Mouse (Mus musculus): Measurements from ENCODE around the gene Mras. TPM values are rescaled to one million over a fixed set of nuclear protein-coding genes. Genes with fewer than 3 reads are reported as not detected.

Gene Mras
- polyA plus RNA-seq, 1 experiment from 2014 or later, result 57.9 TPM

DNA sequence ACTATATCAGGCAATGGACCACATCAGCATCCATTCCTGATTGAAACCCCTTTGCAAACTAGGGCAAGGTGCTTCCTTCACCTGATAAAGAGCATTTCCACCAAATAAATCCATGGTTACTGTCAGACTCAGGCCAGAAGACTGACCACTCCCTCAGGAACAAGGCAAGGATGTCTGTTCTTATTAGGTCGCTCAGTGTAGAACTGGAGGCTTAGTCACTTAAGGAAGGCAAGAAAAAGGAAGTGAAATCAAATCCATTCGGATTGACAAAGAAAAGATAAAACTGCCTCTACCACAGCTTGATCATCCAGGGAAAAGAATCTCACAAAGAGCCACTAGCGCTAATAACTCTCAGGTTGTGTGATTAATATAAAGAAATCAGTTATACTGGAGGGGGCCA, 27.9 kb downstream of the Mras start:
- Histone ChIP-seq H3K4me2 (ENCODE audit: low read depth, low read length) (no peak overlapping the region), H3K36me3 (ENCODE audit: control insufficient read depth, insufficient read depth, low read length) (no peaks in the 10 kb centered on the region), H3K27me3 (ENCODE audit: control insufficient read depth, insufficient read depth, low read length) (no peaks in the 10 kb centered on the region), H3K4me3 (ENCODE audit: low read depth, low read length) (no peak overlapping the region), H3K27ac (ENCODE audit: low read depth, low read length) (no peak overlapping the region), H3K4me1 (ENCODE audit: control insufficient read depth, insufficient read depth, low read length) (no peaks in the 10 kb centered on the region), H3K9me3 (ENCODE audit: control insufficient read depth, low read length) (no peaks in the 10 kb centered on the region), H3K9ac (replicated peaks; ENCODE audit: low read depth, low read length) (no peak overlapping the region)
- ATAC-seq (ENCODE audit: low read depth), result no peak
- WGBS, result 77% methylated on average over 3 of the region's 3 CpGs

DNA sequence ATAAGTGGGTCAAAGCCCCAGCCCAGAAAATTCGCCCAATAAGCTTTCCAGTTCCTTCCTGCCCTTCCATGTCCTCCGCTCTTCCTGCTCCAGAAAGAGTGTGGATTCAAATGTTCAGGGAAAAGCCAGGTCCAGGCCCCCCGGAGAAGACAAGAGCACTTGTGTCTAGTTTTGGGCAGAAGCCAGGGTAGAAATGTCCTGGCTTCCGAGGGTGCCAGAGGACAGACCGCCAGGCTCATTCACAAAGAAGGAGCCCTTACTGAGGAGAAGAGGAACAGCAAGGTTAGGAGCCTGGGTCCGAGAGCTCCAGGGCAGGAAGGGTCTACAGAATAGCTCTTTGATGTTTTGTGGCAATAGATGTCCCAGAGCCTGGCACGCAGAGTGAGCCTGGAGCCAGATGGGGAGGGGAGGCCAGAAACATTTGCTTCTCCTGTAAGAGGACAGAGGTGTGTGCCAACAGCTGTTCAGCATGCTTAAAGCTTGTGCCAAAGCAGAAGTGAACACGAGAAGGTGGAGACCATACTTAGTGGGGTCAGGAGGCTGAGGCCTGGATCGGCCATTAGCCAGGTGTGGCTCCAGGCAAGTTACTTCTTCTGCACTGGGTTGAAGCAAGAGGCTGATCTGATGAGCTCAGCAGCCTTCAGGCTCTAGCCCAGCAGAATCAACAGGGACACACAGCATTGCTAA, 35.8 kb downstream of the Mras start:
- WGBS, result 67% methylated on average over 9 of the region's 9 CpGs
- H3K27ac ChIP-seq (ENCODE audit: low read depth, low read length), result no peak overlapping the region
- ATAC-seq (ENCODE audit: low read depth), result no peak
- no peaks in the 10 kb centered on the region for H3K4me1 ChIP-seq (ENCODE audit: control insufficient read depth, insufficient read depth, low read length)
- H3K9me3 ChIP-seq (ENCODE audit: control insufficient read depth, low read length), result no peaks in the 10 kb centered on the region
- H3K9ac ChIP-seq (replicated peaks; ENCODE audit: low read depth, low read length), result no peak overlapping the region
- no peak overlapping the region for H3K4me3 ChIP-seq (ENCODE audit: low read depth, low read length)
- H3K36me3 ChIP-seq (ENCODE audit: control insufficient read depth, insufficient read depth, low read length), result no peaks in the 10 kb centered on the region
- no peak overlapping the region for H3K4me2 ChIP-seq (ENCODE audit: low read depth, low read length)
- no peaks in the 10 kb centered on the region for H3K27me3 ChIP-seq (ENCODE audit: control insufficient read depth, insufficient read depth, low read length)

- Histone ChIP-seq H3K4me2 (ENCODE audit: low read depth, low read length) (no peak overlapping the region), H3K27ac (ENCODE audit: low read depth, low read length) (no peak overlapping the region), H3K4me3 (ENCODE audit: low read depth, low read length) (no peak overlapping the region), H3K27me3 (ENCODE audit: control insufficient read depth, insufficient read depth, low read length) (no peaks in the 10 kb centered on the region), H3K4me1 (ENCODE audit: control insufficient read depth, insufficient read depth, low read length) (no peaks in the 10 kb centered on the region), H3K9ac (replicated peaks; ENCODE audit: low read depth, low read length) (no peak overlapping the region), H3K36me3 (ENCODE audit: control insufficient read depth, insufficient read depth, low read length) (no peaks in the 10 kb centered on the region), H3K9me3 (ENCODE audit: control insufficient read depth, low read length) (no peaks in the 10 kb centered on the region)
- WGBS, result 85% methylated on average over 6 of the region's 6 CpGs
- no peak for ATAC-seq (ENCODE audit: low read depth)
Observed at GRCm38 (mm10) chr9:99400781-99401180, 36.4 kb downstream of the Mras start.

DNA sequence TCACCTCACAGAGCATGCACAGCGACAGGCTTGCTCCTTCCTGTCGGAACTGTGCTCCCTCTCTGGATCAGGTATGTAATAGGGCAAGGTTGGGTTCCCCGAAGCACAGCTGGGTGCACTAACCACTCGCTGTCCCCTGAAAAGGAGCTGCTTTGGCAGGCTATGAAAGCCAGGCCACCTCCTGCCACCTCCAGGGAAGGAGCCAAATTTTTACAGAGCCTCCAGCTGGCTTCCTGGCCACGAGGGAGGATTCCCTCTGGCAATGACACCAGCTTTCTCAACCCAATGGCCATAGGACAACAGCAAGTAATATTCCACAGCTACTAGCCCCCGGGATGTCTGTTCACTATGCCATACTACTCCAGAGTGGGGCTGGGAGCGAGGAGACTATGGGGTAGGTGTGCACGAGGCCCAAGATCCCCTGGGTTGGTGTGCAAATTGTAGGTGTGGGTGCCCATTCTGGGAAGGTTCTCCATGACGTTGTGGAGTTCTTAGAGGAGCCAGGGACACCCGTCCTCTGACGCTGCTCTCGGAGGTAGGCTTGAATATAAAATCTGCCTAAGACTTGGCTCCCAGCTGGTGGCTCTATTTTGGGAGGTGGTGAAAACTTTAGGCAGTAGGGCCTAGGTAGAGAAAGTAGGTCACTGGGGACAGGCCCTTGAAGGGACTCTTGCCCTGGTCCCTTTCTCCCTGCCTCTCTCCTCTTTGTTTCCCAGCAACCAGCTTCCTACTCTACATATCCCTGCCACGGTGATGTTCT, 39.9 kb downstream of the Mras start:
- no peak overlapping the region for H3K27ac ChIP-seq (ENCODE audit: low read depth, low read length)
- H3K4me3 ChIP-seq (ENCODE audit: low read depth, low read length), result no peak overlapping the region
- peaks cover 7% of the 10 kb centered on the region; the same call in 1 of the 2 replicates for H3K36me3 ChIP-seq (ENCODE audit: control insufficient read depth, insufficient read depth, low read length)
- no peaks in the 10 kb centered on the region for H3K27me3 ChIP-seq (ENCODE audit: control insufficient read depth, insufficient read depth, low read length)
- H3K9me3 ChIP-seq (ENCODE audit: control insufficient read depth, low read length), result no peaks in the 10 kb centered on the region
- WGBS, result 84% methylated on average over 13 of the region's 13 CpGs
- no peak overlapping the region for H3K9ac ChIP-seq (replicated peaks; ENCODE audit: low read depth, low read length)
- H3K4me2 ChIP-seq (ENCODE audit: low read depth, low read length), result no peak overlapping the region
- ATAC-seq (ENCODE audit: low read depth), result no peak
- no peaks in the 10 kb centered on the region for H3K4me1 ChIP-seq (ENCODE audit: control insufficient read depth, insufficient read depth, low read length)

GRCm38 (mm10) chr9:99394366-99394765, 42.8 kb downstream of the Mras start:
- 54% methylated on average over 11 of the region's 11 CpGs for WGBS
- no peak for ATAC-seq (ENCODE audit: low read depth)

GRCm38 (mm10) chr9:99393146-99393545, 44.0 kb downstream of the Mras start:
- no peak overlapping the region for H3K4me3 ChIP-seq (ENCODE audit: low read depth, low read length)
- no peaks in the 10 kb centered on the region for H3K4me1 ChIP-seq (ENCODE audit: control insufficient read depth, insufficient read depth, low read length)
- ATAC-seq (ENCODE audit: low read depth), result no peak
- no peak overlapping the region for H3K27ac ChIP-seq (ENCODE audit: low read depth, low read length)
- H3K36me3 ChIP-seq (ENCODE audit: control insufficient read depth, insufficient read depth, low read length), result peaks cover 18% of the 10 kb centered on the region; the same call in 1 of the 2 replicates
- H3K4me2 ChIP-seq (ENCODE audit: low read depth, low read length), result no peak overlapping the region
- H3K9me3 ChIP-seq (ENCODE audit: control insufficient read depth, low read length), result no peaks in the 10 kb centered on the region
- no peak overlapping the region for H3K9ac ChIP-seq (replicated peaks; ENCODE audit: low read depth, low read length)
- H3K27me3 ChIP-seq (ENCODE audit: control insufficient read depth, insufficient read depth, low read length), result no peaks in the 10 kb centered on the region
- 94% methylated on average over 8 of the region's 8 CpGs for WGBS

More at GRCm38 (mm10) chr9:99394366-99394765, 42.8 kb downstream of the Mras start:
- H3K27me3 ChIP-seq (ENCODE audit: control insufficient read depth, insufficient read depth, low read length), result no peaks in the 10 kb centered on the region
- no peak overlapping the region for H3K9ac ChIP-seq (replicated peaks; ENCODE audit: low read depth, low read length)
- peaks cover 18% of the 10 kb centered on the region; the same call in 1 of the 2 replicates for H3K36me3 ChIP-seq (ENCODE audit: control insufficient read depth, insufficient read depth, low read length)
- no peak overlapping the region for H3K4me2 ChIP-seq (ENCODE audit: low read depth, low read length)
- no peak overlapping the region for H3K4me3 ChIP-seq (ENCODE audit: low read depth, low read length)
- H3K9me3 ChIP-seq (ENCODE audit: control insufficient read depth, low read length), result no peaks in the 10 kb centered on the region
- no peak overlapping the region for H3K27ac ChIP-seq (ENCODE audit: low read depth, low read length)
- no peaks in the 10 kb centered on the region for H3K4me1 ChIP-seq (ENCODE audit: control insufficient read depth, insufficient read depth, low read length)

- peaks cover 21% of the 10 kb centered on the region; the same call in 1 of the 2 replicates for H3K36me3 ChIP-seq (ENCODE audit: control insufficient read depth, insufficient read depth, low read length)
- H3K9ac ChIP-seq (replicated peaks; ENCODE audit: low read depth, low read length), result no peak overlapping the region
- no peaks in the 10 kb centered on the region for H3K4me1 ChIP-seq (ENCODE audit: control insufficient read depth, insufficient read depth, low read length)
- ATAC-seq (ENCODE audit: low read depth), result no peak
- H3K4me2 ChIP-seq (ENCODE audit: low read depth, low read length), result no peak overlapping the region
- 93% methylated on average over 10 of the region's 10 CpGs for WGBS
- H3K27me3 ChIP-seq (ENCODE audit: control insufficient read depth, insufficient read depth, low read length), result no peaks in the 10 kb centered on the region
- H3K27ac ChIP-seq (ENCODE audit: low read depth, low read length), result no peak overlapping the region
- H3K4me3 ChIP-seq (ENCODE audit: low read depth, low read length), result no peak overlapping the region
- H3K9me3 ChIP-seq (ENCODE audit: control insufficient read depth, low read length), result no peaks in the 10 kb centered on the region
Observed at GRCm38 (mm10) chr9:99391557-99391956, 45.6 kb downstream of the Mras start.

- 46% methylated on average over 2 of the region's 2 CpGs for WGBS
- H3K4me3 ChIP-seq (ENCODE audit: low read depth, low read length), result no peak overlapping the region
- no peak overlapping the region for H3K27ac ChIP-seq (ENCODE audit: low read depth, low read length)
- H3K36me3 ChIP-seq (ENCODE audit: control insufficient read depth, insufficient read depth, low read length), result peaks cover 24% of the 10 kb centered on the region
- no peaks in the 10 kb centered on the region for H3K9me3 ChIP-seq (ENCODE audit: control insufficient read depth, low read length)
- H3K27me3 ChIP-seq (ENCODE audit: control insufficient read depth, insufficient read depth, low read length), result no peaks in the 10 kb centered on the region
- no peak overlapping the region for H3K9ac ChIP-seq (replicated peaks; ENCODE audit: low read depth, low read length)
- no peak overlapping the region for H3K4me2 ChIP-seq (ENCODE audit: low read depth, low read length)
- H3K4me1 ChIP-seq (ENCODE audit: control insufficient read depth, insufficient read depth, low read length), result no peaks in the 10 kb centered on the region
- ATAC-seq (ENCODE audit: low read depth), result no peak
Observed at GRCm38 (mm10) chr9:99390716-99391115, 46.5 kb downstream of the Mras start.

GRCm38 (mm10) chr9:99390201-99390600, 47.0 kb downstream of the Mras start:
- WGBS, result 82% methylated on average over 5 of the region's 5 CpGs
- peaks cover 24% of the 10 kb centered on the region for H3K36me3 ChIP-seq (ENCODE audit: control insufficient read depth, insufficient read depth, low read length)

More at GRCm38 (mm10) chr9:99390201-99390600, 47.0 kb downstream of the Mras start:
- H3K27ac ChIP-seq (ENCODE audit: low read depth, low read length), result no peak overlapping the region
- no peak overlapping the region for H3K4me2 ChIP-seq (ENCODE audit: low read depth, low read length)
- no peaks in the 10 kb centered on the region for H3K4me1 ChIP-seq (ENCODE audit: control insufficient read depth, insufficient read depth, low read length)
- no peak overlapping the region for H3K9ac ChIP-seq (replicated peaks; ENCODE audit: low read depth, low read length)
- no peak overlapping the region for H3K4me3 ChIP-seq (ENCODE audit: low read depth, low read length)
- no peak for ATAC-seq (ENCODE audit: low read depth)
- no peaks in the 10 kb centered on the region for H3K9me3 ChIP-seq (ENCODE audit: control insufficient read depth, low read length)
- no peaks in the 10 kb centered on the region for H3K27me3 ChIP-seq (ENCODE audit: control insufficient read depth, insufficient read depth, low read length)

Data from neural tube, embryonic 14.5 days (tissue).